Mouse (Mus musculus): ENCODE measurements around the gene Cldn9.

The Cldn9 gene

DNA sequence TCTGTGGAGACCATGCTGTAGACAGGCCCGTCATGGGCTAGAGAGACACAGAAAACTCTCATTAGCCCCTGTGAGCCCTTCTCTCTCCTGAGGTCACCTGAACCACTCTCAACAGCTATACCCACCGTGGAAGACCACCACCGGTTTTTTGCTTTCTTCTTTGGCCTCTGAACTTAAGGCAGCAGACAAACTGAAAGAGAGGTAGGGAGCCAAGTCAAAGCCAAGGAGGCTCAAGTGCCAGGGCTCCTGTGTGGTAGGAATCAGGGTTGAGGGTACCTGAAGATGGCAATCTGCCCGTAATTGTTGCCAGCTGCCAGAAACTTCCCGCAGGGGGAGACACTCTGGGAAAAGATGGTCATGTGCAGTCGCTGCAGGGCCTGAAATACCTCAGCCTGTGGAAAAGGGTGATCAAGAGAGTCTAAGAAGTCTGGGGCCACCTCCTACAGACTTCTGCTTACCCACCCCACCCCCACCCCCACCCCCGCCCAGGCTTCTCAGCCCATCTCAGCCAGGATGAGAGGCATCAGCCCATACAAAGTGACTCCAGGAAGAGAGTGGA, 13.2 kb downstream of the Cldn9 start:
- peaks cover 7% of the 10 kb centered on the region for H3K27me3 ChIP-seq (ENCODE audit: insufficient read depth, low read length)
- peak overlapping the region; percentile 33; the same call in 1 of the 2 replicates for H3K4me3 ChIP-seq (replicated peaks; ENCODE audit: low read length)
- peaks cover 94% of the 10 kb centered on the region for H3K4me1 ChIP-seq (replicated peaks; ENCODE audit: low read depth, low read length)
- H3K36me3 ChIP-seq (ENCODE audit: insufficient read depth, low read length), result peaks cover 72% of the 10 kb centered on the region
- no peaks in the 10 kb centered on the region for H3K9me3 ChIP-seq (ENCODE audit: low read length)
- TF ChIP-seq NANOG (IDR thresholded peaks at IDR 0.05; ENCODE audit: borderline replicate concordance, low read length) (no peak), CTCF (conservative IDR thresholded peaks at IDR 0.05; ENCODE audit: low read length) (0 out of 2 replicates have a peak, but pooled peaks have one; percentile 12)

DNA sequence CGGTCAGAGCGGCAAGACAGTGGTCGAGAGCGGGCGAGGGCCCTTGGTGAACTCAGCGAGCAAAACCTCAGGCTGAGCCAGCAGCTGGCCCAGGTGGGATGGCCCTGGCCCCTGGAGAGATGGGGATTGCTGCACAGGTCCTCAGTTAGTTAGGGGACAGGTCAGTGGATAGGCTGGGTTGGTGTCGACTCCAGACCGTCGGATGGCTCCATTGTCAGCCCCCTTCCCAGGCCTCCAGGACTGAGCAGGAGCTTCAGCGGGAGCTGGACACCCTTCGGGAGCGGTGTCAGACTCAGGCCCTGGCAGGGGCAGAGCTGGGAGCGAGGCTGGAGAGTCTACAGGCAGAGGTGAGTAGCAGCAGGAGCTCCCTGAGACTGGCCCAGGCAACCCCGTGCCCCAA, 18.3 kb downstream of the Cldn9 start:
- Histone ChIP-seq H3K4me3 (replicated peaks; ENCODE audit: low read length) (peak overlapping the region; percentile 32; the same call in 1 of the 2 replicates), H3K4me1 (replicated peaks; ENCODE audit: low read depth, low read length) (peaks cover 79% of the 10 kb centered on the region), H3K36me3 (ENCODE audit: insufficient read depth, low read length) (peaks cover 53% of the 10 kb centered on the region), H3K9me3 (ENCODE audit: low read length) (no peaks in the 10 kb centered on the region), H3K27me3 (ENCODE audit: insufficient read depth, low read length) (peaks cover 35% of the 10 kb centered on the region)
- TF ChIP-seq NANOG (IDR thresholded peaks at IDR 0.05; ENCODE audit: borderline replicate concordance, low read length), result no peak
- no peak for TF ChIP-seq CTCF (conservative IDR thresholded peaks at IDR 0.05; ENCODE audit: low read length)
- TF ChIP-seq POU5F1 (IDR thresholded peaks at IDR 0.05; ENCODE audit: borderline replicate concordance, low read length), result no peak

DNA sequence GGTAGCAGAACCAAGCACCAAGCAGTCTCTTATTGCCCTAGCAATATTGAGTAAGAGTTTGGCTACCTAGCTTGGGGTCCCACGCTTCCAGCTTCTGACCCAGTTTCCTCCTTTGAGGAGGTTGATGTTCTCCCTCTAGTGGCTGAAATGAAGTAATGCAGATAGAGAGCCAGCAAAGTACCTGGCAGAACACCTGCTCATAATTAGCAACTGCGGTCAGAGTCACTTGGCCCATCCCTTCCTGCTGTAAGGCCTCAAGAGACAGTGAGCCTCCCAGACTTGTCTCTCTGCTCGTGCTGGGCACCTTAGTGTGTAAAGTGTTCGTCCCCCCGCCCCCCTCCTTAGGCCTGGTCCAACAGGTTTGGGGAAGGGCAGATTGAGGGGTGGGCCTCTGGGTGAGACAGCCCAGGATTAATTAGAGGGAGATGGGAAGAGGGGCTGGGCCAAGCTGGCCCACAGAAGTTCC, 19.2 kb downstream of the Cldn9 start:
- H3K27me3 ChIP-seq (ENCODE audit: insufficient read depth, low read length), result peaks cover 41% of the 10 kb centered on the region
- no peaks in the 10 kb centered on the region for H3K9me3 ChIP-seq (ENCODE audit: low read length)
- no peak overlapping the region for H3K4me3 ChIP-seq (replicated peaks; ENCODE audit: low read length)
- TF ChIP-seq CTCF (conservative IDR thresholded peaks at IDR 0.05; ENCODE audit: low read length), result peak; percentile 91
- no peak for TF ChIP-seq POU5F1 (IDR thresholded peaks at IDR 0.05; ENCODE audit: borderline replicate concordance, low read length)
- H3K4me1 ChIP-seq (replicated peaks; ENCODE audit: low read depth, low read length), result peaks cover 72% of the 10 kb centered on the region
- peaks cover 43% of the 10 kb centered on the region for H3K36me3 ChIP-seq (ENCODE audit: insufficient read depth, low read length)

DNA sequence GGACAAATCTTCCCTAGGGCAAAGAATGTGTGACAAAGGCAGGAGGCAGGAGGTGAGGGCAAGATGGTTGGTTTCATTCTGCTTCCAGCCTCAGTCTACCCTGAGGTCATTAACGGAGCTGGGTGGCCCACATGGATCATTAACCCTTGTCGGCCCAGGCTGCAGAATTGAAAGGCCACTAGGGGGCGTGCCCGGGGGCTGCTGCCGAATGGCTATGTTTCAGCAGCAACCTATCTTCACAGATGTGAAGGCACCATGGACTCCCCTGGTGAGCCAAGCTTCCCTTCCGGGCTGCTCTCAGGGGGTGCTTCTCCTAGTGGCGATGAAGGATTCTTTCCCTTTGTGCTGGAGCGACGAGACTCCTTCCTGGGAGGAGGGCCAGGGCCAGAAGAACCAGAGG, 22.3 kb downstream of the Cldn9 start:
- H3K27me3 ChIP-seq (ENCODE audit: insufficient read depth, low read length), result peaks cover 52% of the 10 kb centered on the region
- no peaks in the 10 kb centered on the region for H3K9me3 ChIP-seq (ENCODE audit: low read length)
- peaks cover 42% of the 10 kb centered on the region for H3K4me1 ChIP-seq (replicated peaks; ENCODE audit: low read depth, low read length)
- H3K36me3 ChIP-seq (ENCODE audit: insufficient read depth, low read length), result peaks cover 13% of the 10 kb centered on the region
- H3K4me3 ChIP-seq (replicated peaks; ENCODE audit: low read length), result peak overlapping the region; percentile 8; the same call in 1 of the 2 replicates
- TF ChIP-seq NANOG (IDR thresholded peaks at IDR 0.05; ENCODE audit: borderline replicate concordance, low read length) (no peak), CTCF (conservative IDR thresholded peaks at IDR 0.05; ENCODE audit: low read length) (peak; percentile 88)

DNA sequence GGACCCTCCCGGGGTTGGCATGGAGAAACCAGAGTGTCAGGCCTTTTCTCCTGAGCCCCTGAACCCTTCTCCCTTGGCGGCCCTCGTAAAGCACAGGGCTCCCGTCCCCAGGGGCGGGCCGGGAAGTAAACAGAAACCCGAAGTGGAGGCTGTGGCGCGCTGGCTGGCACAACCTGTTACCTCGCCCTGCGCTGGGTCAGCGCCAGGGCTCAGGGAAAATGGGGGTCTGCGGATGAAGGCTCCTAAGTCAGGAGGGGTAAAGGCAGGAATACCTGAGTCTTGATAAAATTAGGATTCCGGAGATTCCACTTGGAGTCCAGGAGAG, 23.0 kb downstream of the Cldn9 start:
- Histone ChIP-seq H3K9me3 (ENCODE audit: low read length) (no peaks in the 10 kb centered on the region), H3K27me3 (ENCODE audit: insufficient read depth, low read length) (peaks cover 54% of the 10 kb centered on the region), H3K36me3 (ENCODE audit: insufficient read depth, low read length) (peaks cover 6% of the 10 kb centered on the region; the same call in 1 of the 2 replicates), H3K4me3 (replicated peaks; ENCODE audit: low read length) (peak overlapping the region; percentile 81), H3K4me1 (replicated peaks; ENCODE audit: low read depth, low read length) (peaks cover 35% of the 10 kb centered on the region)
- TF ChIP-seq NANOG (IDR thresholded peaks at IDR 0.05; ENCODE audit: borderline replicate concordance, low read length), result no peak
- TF ChIP-seq POU5F1 (IDR thresholded peaks at IDR 0.05; ENCODE audit: borderline replicate concordance, low read length), result no peak
- TF ChIP-seq CTCF (conservative IDR thresholded peaks at IDR 0.05; ENCODE audit: low read length), result no peak

DNA sequence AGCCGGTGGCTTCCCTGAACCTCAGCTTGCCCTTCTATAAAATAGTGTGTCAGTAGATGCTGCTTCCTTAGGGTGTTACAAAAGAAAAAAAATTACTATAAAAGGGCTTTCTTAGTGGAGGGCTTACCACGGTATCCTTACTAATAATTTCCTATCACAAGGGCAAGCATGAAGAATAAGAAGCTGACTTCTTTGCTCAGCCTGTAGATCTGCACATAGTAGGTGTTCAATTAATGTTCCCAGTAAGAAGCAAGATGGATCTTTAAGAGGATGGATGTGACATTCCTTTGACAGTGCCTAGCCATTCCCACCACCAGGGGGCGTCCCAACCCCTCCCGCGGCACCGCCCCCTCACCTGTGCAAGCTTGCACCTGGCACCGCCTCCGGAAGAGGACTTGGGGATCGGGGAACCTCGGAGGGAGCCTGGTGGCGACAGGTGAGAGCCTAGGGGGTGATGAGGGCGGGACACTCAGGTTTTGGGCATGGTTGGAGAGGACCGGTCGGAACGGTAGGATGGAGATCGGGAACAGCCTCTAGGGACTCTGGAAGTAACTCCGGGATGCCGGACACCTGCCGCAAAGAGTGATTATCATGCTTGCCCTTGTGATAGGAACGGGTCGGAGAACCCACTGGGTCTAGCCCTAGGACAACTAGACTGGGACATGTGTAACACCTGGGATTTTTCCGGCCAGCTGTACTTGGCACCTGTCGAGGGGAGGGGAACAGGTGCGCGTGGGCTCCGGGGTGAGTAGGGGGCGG, 23.5 kb downstream of the Cldn9 start, which contains the start of gene Bicdl2:
TSS of gene Bicdl2 (plus strand) at position 390 of the 759 bp plus-strand sequence.
- TF ChIP-seq POU5F1 (IDR thresholded peaks at IDR 0.05; ENCODE audit: borderline replicate concordance, low read length), result no peak
- peak; percentile 87 for TF ChIP-seq CTCF (conservative IDR thresholded peaks at IDR 0.05; ENCODE audit: low read length)
- no peak for TF ChIP-seq NANOG (IDR thresholded peaks at IDR 0.05; ENCODE audit: borderline replicate concordance, low read length)
- Histone ChIP-seq H3K27me3 (ENCODE audit: insufficient read depth, low read length) (peaks cover 54% of the 10 kb centered on the region), H3K36me3 (ENCODE audit: insufficient read depth, low read length) (0 out of 2 replicates have a peak, but pooled peaks cover under 1% of the 10 kb centered on the region), H3K4me3 (replicated peaks; ENCODE audit: low read length) (peak within 1 kb of the TSS; percentile 81), H3K9me3 (ENCODE audit: low read length) (no peaks in the 10 kb centered on the region), H3K4me1 (replicated peaks; ENCODE audit: low read depth, low read length) (peaks cover 29% of the 10 kb centered on the region)

DNA sequence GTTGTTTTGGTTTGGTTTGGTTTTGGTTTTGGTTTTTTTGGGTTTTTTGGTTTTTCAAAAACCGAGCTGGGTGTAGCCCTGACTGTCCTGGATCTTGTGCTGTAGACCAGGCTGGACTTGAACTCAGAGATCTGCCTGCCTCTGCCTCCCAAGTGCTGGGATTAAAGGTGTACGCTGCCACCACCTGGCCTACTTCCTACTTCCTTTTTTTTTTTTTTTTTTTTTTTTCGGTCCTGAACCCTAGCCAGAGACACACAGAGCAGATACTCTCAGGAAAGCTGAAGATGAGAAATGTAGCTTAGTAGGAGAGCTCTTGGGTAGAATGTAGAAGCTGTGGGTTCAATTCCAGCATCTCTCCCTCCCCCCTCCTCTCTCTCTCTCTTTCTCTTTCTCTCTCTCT, 25.4 kb downstream of the Cldn9 start:
- H3K27me3 ChIP-seq (ENCODE audit: insufficient read depth, low read length), result peaks cover 54% of the 10 kb centered on the region
- no peak for TF ChIP-seq CTCF (conservative IDR thresholded peaks at IDR 0.05; ENCODE audit: low read length)
- no peak for TF ChIP-seq NANOG (IDR thresholded peaks at IDR 0.05; ENCODE audit: borderline replicate concordance, low read length)
- TF ChIP-seq POU5F1 (IDR thresholded peaks at IDR 0.05; ENCODE audit: borderline replicate concordance, low read length), result no peak
- H3K4me1 ChIP-seq (replicated peaks; ENCODE audit: low read depth, low read length), result peaks cover 18% of the 10 kb centered on the region
- H3K9me3 ChIP-seq (ENCODE audit: low read length), result no peaks in the 10 kb centered on the region
- H3K4me3 ChIP-seq (replicated peaks; ENCODE audit: low read length), result no peak overlapping the region
- H3K36me3 ChIP-seq (ENCODE audit: insufficient read depth, low read length), result no peaks in the 10 kb centered on the region

DNA sequence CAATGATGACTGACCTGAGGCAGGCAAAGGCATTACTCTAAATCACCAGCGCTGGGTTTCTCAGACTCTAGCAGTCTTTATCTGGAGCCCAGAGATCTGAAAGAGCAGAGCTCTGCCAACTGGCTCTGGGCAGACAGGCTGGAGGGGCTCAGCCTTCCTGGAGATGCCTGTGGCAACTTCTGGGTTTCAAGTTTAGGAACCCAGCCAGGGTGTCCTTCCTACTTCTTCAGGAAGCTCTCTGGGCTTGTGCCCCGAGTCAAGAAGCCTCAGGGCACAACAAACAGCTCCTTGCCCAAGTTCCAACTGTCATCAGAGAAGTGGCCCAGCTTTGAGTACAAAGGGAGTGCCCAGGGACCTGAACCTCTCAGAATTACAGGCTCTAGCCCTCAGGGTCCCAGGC, 29.4 kb downstream of the Cldn9 start:
- H3K4me3 ChIP-seq (replicated peaks; ENCODE audit: low read length), result no peak overlapping the region
- TF ChIP-seq POU5F1 (IDR thresholded peaks at IDR 0.05; ENCODE audit: borderline replicate concordance, low read length) (no peak), CTCF (conservative IDR thresholded peaks at IDR 0.05; ENCODE audit: low read length) (no peak), NANOG (IDR thresholded peaks at IDR 0.05; ENCODE audit: borderline replicate concordance, low read length) (no peak)
- no peaks in the 10 kb centered on the region for H3K36me3 ChIP-seq (ENCODE audit: insufficient read depth, low read length)
- H3K9me3 ChIP-seq (ENCODE audit: low read length), result no peaks in the 10 kb centered on the region
- peaks cover 18% of the 10 kb centered on the region for H3K27me3 ChIP-seq (ENCODE audit: insufficient read depth, low read length)
- H3K4me1 ChIP-seq (replicated peaks; ENCODE audit: low read depth, low read length), result no peaks in the 10 kb centered on the region

Data from E14TG2a.4 (cell line).